Mouse (Mus musculus) heart, embryonic 10.5 days (tissue): ENCODE measurements at regions not wholly inside any gene's neighbourhood (a gene's known extent, or its start where the extent isn't known, plus 50 kb on each side); places are given as distances from the start of the nearest gene placed in this dataset.

Experiments
- DNase-seq: peaks from one replicate; pipeline ENCODE4 v3.0.0-alpha.2; 2017; ENCODE audit warnings: low spot score
- H3K27ac ChIP-seq: fragments of 300-500 bp; sonication (generic); 2 replicates; pipeline ENCODE4 v1.5.1; 2016; ENCODE audit warnings: mild to moderate bottlenecking
- H3K27me3 ChIP-seq: fragments of 300-500 bp; sonication (generic); 2 replicates; pipeline ENCODE4 v1.6.1; 2016; ENCODE audit warnings: mild to moderate bottlenecking; ENCODE audit not compliant: poor library complexity, insufficient read depth, severe bottlenecking
- H3K36me3 ChIP-seq: fragments of 300-500 bp; sonication (generic); 2 replicates; pipeline ENCODE4 v1.6.1; 2016; ENCODE audit warnings: mild to moderate bottlenecking, moderate library complexity
- H3K4me1 ChIP-seq: fragments of 300-500 bp; sonication (generic); 2 replicates; pipeline ENCODE4 v1.6.1; 2016; ENCODE audit warnings: mild to moderate bottlenecking
- H3K4me3 ChIP-seq: fragments of 300-500 bp; sonication (generic); 2 replicates; pipeline ENCODE4 v1.5.1; 2016; ENCODE audit warnings: mild to moderate bottlenecking, moderate library complexity
- H3K9me3 ChIP-seq: fragments of 300-500 bp; sonication (generic); 2 replicates; pipeline ENCODE4 v1.6.1; 2016; ENCODE audit warnings: mild to moderate bottlenecking, moderate library complexity
- WGBS: fragments of 180-500 bp; shearing (Covaris S2); methylation state at CpG from one replicate; pipeline ENCODE4 v1.1.7; 2016; 5-methylcytosine and 5-hydroxymethylcytosine counted together

DNA sequence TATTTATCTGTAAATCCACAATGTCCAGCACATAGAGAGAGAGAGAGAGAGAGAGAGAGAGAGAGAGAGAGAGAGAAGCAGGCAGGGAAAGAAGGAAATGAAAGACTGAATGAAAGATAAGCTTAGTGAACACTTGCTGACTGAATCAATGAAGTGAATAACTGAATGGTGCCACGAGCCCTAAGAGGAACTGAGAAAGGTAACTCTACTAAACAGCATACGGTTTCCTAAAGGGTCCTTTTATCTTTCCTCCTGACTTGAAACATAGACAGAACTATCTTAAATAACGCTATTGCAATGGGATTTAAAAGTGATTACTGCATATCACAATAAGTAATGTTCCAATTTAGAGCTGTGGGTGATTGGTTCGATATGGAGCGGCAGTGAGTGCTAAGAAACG, 121.0 kb downstream of the Rbm26 start:
- 81% methylated on average over 6 of the region's 6 CpGs for WGBS
- Histone ChIP-seq H3K27ac (no peak overlapping the region), H3K9me3 (no peaks in the 10 kb centered on the region), H3K27me3 (no peaks in the 10 kb centered on the region), H3K4me3 (no peak overlapping the region), H3K4me1 (no peaks in the 10 kb centered on the region), H3K36me3 (no peaks in the 10 kb centered on the region)
- no peak for DNase-seq

- DNase-seq = no peak
Measured at GRCm38 (mm10) chr14:105038798-105039197, 138.3 kb downstream of the Rbm26 start.

GRCm38 (mm10) chr14:105034712-105035377, 142.3 kb downstream of the Rbm26 start:
- H3K36me3 ChIP-seq = no peaks in the 10 kb centered on the region
- H3K4me3 ChIP-seq = peak overlapping the region; percentile 24; the same call in 1 of the 2 replicates
- DNase-seq = no peak
- no peak overlapping the region for H3K27ac ChIP-seq
- H3K4me1 ChIP-seq = no peaks in the 10 kb centered on the region
- H3K27me3 ChIP-seq = no peaks in the 10 kb centered on the region
- no peaks in the 10 kb centered on the region for H3K9me3 ChIP-seq
- 43% methylated on average over 14 of the region's 14 CpGs for WGBS

More at GRCm38 (mm10) chr14:105038798-105039197, 138.3 kb downstream of the Rbm26 start:
- Histone ChIP-seq H3K4me1 (no peaks in the 10 kb centered on the region), H3K4me3 (no peak overlapping the region), H3K27me3 (no peaks in the 10 kb centered on the region), H3K27ac (no peak overlapping the region), H3K36me3 (no peaks in the 10 kb centered on the region), H3K9me3 (no peaks in the 10 kb centered on the region)

- H3K4me1 ChIP-seq = no peaks in the 10 kb centered on the region
- H3K27me3 ChIP-seq = no peaks in the 10 kb centered on the region
- no peak for DNase-seq
- H3K4me3 ChIP-seq = no peak overlapping the region
- WGBS = 68% methylated on average over 6 of the region's 6 CpGs
- H3K36me3 ChIP-seq = no peaks in the 10 kb centered on the region
- H3K27ac ChIP-seq = no peak overlapping the region
- H3K9me3 ChIP-seq = no peaks in the 10 kb centered on the region
Measured at GRCm38 (mm10) chr14:105019971-105020370, 157.2 kb downstream of the Rbm26 start.

DNA sequence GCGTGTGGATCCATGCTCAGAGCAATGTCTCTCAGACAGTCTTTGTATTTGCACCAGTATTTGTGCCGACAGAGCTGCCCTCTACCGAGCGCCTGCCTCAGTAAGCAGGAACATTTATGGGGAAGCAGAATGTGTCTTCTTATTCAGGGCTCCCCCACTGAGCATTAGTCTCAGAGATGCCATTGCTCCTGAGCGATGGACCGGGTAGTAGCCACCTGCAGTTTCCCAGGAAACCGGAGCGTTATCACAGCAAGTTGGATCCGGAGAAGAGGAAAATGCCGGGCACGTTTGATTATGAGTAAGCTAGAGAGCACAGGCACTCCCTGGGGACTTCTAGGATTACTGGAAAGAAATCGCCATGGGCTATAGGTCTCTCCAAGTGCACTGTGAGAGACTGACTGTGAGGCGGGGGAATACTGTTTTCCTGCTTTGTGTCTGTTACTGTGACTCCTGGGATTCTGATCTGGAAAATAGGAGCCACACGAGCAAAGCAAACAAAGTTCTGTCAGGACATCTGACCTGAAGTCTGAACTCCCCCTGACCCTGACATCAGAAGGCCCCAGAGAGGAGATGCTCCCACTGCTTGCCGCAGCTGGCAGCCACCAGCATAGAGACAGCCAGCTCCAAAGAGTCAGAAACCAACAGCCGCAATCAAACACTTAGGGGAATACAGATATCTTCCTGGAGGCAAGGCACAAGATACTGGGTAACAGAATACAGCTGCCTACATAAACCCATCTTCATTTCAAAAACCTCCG, 160.9 kb downstream of the Rbm26 start:
- Histone ChIP-seq H3K36me3 (no peaks in the 10 kb centered on the region), H3K9me3 (no peaks in the 10 kb centered on the region), H3K4me3 (no peak overlapping the region), H3K4me1 (no peaks in the 10 kb centered on the region), H3K27ac (no peak overlapping the region), H3K27me3 (no peaks in the 10 kb centered on the region)
- no peak for DNase-seq
- 62% methylated on average over 17 of the region's 17 CpGs for WGBS

DNA sequence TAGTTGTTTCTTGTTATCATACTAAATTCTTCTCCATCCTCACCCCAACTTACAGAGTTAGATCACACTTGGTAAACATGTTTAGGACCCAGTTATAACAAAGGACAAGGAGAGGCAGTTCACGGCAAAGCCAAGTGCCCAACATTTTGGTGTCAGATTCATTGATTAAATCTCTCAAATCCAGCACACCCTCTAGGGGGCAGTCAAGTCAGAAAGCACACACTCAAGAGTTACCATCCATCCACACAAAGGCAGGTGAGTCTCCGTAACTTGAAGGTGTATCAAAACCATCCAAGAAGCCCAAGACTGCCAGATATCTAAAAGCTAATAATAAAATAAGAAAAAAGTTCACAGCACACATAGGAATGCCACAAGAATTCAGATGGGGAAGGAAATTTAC, 161.8 kb downstream of the Rbm26 start:
- H3K4me1 ChIP-seq = no peaks in the 10 kb centered on the region
- no peaks in the 10 kb centered on the region for H3K36me3 ChIP-seq
- no peaks in the 10 kb centered on the region for H3K27me3 ChIP-seq
- no peak for DNase-seq
- no peaks in the 10 kb centered on the region for H3K9me3 ChIP-seq
- no peak overlapping the region for H3K4me3 ChIP-seq
- H3K27ac ChIP-seq = no peak overlapping the region
- WGBS = 83% methylated on average over 2 of the region's 2 CpGs

DNA sequence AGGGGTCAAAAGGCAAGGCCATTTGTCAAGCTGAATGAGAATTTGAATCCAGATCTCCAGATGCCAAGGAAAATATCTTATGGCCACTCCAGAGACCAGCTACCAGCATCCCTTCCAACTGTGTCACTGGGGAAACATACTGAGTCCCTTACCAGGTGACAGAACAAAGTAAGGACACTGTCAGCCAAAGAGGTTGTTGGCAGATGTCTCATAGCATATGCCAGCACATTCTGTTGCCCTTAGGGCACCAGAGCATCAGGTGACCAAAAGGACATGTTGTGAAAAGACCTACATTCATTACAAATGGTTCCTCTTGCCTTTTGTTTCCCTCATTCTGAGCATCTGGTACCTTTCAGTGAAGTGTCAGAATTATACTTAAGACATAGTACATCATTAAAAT, 166.4 kb downstream of the Rbm26 start:
- Histone ChIP-seq H3K9me3 (no peaks in the 10 kb centered on the region), H3K36me3 (no peaks in the 10 kb centered on the region), H3K4me3 (no peak overlapping the region), H3K4me1 (no peaks in the 10 kb centered on the region), H3K27me3 (no peaks in the 10 kb centered on the region), H3K27ac (no peak overlapping the region)
- no peak for DNase-seq

GRCm38 (mm10) chr14:105008331-105008730, 168.8 kb downstream of the Rbm26 start:
- Histone ChIP-seq H3K36me3 (no peaks in the 10 kb centered on the region), H3K4me1 (no peaks in the 10 kb centered on the region), H3K4me3 (no peak overlapping the region), H3K27ac (no peak overlapping the region), H3K27me3 (no peaks in the 10 kb centered on the region), H3K9me3 (no peaks in the 10 kb centered on the region)
- 80% methylated on average over 2 of the region's 2 CpGs for WGBS
- DNase-seq = no peak

- WGBS = 77% methylated on average over 3 of the region's 3 CpGs
- Histone ChIP-seq H3K27ac (no peak overlapping the region), H3K36me3 (no peaks in the 10 kb centered on the region), H3K9me3 (no peaks in the 10 kb centered on the region), H3K4me1 (no peaks in the 10 kb centered on the region), H3K4me3 (no peak overlapping the region), H3K27me3 (no peaks in the 10 kb centered on the region)
- no peak for DNase-seq
Measured at GRCm38 (mm10) chr14:104994066-104994465, 183.1 kb downstream of the Rbm26 start.

DNA sequence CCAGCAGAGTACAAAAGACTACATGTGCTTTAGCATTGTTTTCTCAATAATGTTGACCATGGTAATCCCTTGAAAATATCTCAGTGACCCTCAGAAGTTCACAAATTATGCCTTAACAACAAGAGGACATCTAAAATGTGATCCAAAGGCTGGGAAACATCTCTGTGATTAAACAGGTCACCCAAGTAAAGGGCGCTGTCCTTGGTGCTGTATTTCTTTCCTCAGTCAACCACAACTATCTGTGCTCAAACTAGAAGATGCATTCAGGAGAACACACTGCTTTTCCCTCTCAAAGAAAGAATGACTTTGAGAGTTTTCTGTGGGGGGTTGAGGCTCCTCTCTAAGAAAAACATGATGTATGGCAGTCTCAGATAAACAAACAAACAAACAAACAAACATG, 211.1 kb downstream of the Rbm26 start:
- no peak for DNase-seq
- Histone ChIP-seq H3K4me3 (no peak overlapping the region), H3K27ac (no peak overlapping the region), H3K4me1 (no peaks in the 10 kb centered on the region), H3K9me3 (no peaks in the 10 kb centered on the region), H3K27me3 (no peaks in the 10 kb centered on the region), H3K36me3 (no peaks in the 10 kb centered on the region)
- 51% methylated on average over 1 of the region's 1 CpGs for WGBS

GRCm38 (mm10) chr14:104943450-104943849, 233.7 kb downstream of the Rbm26 start:
- Histone ChIP-seq H3K4me1 (no peaks in the 10 kb centered on the region), H3K27me3 (no peaks in the 10 kb centered on the region), H3K4me3 (no peak overlapping the region), H3K9me3 (no peaks in the 10 kb centered on the region), H3K36me3 (no peaks in the 10 kb centered on the region), H3K27ac (no peak overlapping the region)
- WGBS = 87% methylated on average over 5 of the region's 5 CpGs
- DNase-seq = no peak

GRCm38 (mm10) chr14:104939961-104940360, 237.2 kb downstream of the Rbm26 start:
- no peak overlapping the region for H3K4me3 ChIP-seq
- 86% methylated on average over 15 of the region's 15 CpGs for whole genome bisulfite sequencing
- no peak for DNase-seq
- no peaks in the 10 kb centered on the region for H3K27me3 ChIP-seq
- H3K9me3 ChIP-seq = no peaks in the 10 kb centered on the region
- H3K4me1 ChIP-seq = no peaks in the 10 kb centered on the region
- H3K27ac ChIP-seq = no peak overlapping the region
- H3K36me3 ChIP-seq = no peaks in the 10 kb centered on the region

GRCm38 (mm10) chr14:104937083-104937864, 239.9 kb downstream of the Rbm26 start:
- no peaks in the 10 kb centered on the region for H3K36me3 ChIP-seq
- 79% methylated on average over 10 of the region's 10 CpGs for WGBS
- DNase-seq = no peak
- no peak overlapping the region for H3K27ac ChIP-seq
- no peaks in the 10 kb centered on the region for H3K27me3 ChIP-seq
- H3K4me1 ChIP-seq = no peaks in the 10 kb centered on the region
- H3K4me3 ChIP-seq = no peak overlapping the region
- no peaks in the 10 kb centered on the region for H3K9me3 ChIP-seq
